Mouse (Mus musculus) heart, embryonic 11.5 days (tissue): Measurements from ENCODE around the gene Ccin. TPM values are rescaled to one million over a fixed set of nuclear protein-coding genes. Genes with fewer than 3 reads are reported as not detected.

Source experiments
- ATAC-seq: fragments of 200-750 bp; cut with Nextera tagmentation; replicated peaks from 2 replicates; pipeline ENCODE4 v1.8.0; 2017; ENCODE audit warnings: moderate library complexity; ENCODE audit not compliant: insufficient number of reproducible peaks, low FRiP score, low TSS enrichment
- H3K27ac ChIP-seq: fragments of 300-500 bp; sonication (generic); 2 replicates; pipeline ENCODE4 v1.5.1; 2014; ENCODE audit warnings: mild to moderate bottlenecking, low read depth, low read length
- H3K27me3 ChIP-seq: fragments of 300-500 bp; sonication (generic); 2 replicates; pipeline ENCODE4 v1.6.1; 2014; ENCODE audit warnings: mild to moderate bottlenecking, low read length, mixed read lengths; ENCODE audit not compliant: control insufficient read depth, insufficient read depth
- H3K36me3 ChIP-seq: fragments of 300-500 bp; sonication (generic); 2 replicates; pipeline ENCODE4 v1.6.1; 2014; ENCODE audit warnings: mild to moderate bottlenecking, low read length, moderate library complexity, mixed read lengths; ENCODE audit not compliant: control insufficient read depth, insufficient read depth
- H3K4me1 ChIP-seq: fragments of 300-500 bp; sonication (generic); 2 replicates; pipeline ENCODE4 v1.6.1; 2014; ENCODE audit warnings: low read length; ENCODE audit not compliant: control insufficient read depth, insufficient read depth
- H3K4me2 ChIP-seq: fragments of 300-500 bp; sonication (generic); 2 replicates; pipeline ENCODE4 v1.6.1; 2014; ENCODE audit warnings: mild to moderate bottlenecking, moderate library complexity
- H3K4me3 ChIP-seq: fragments of 300-500 bp; sonication (generic); 2 replicates; pipeline ENCODE4 v1.5.1; 2014; ENCODE audit warnings: low read depth, low read length
- H3K9ac ChIP-seq: fragments of 300-500 bp; sonication (generic); 2 replicates; pipeline ENCODE4 v1.6.1; 2014; ENCODE audit warnings: mild to moderate bottlenecking, low read depth, low read length, moderate library complexity
- H3K9me3 ChIP-seq: fragments of 300-500 bp; sonication (generic); replicated peaks from 2 replicates; pipeline ENCODE4 v1.6.1; 2016; ENCODE audit warnings: low read length; ENCODE audit not compliant: control insufficient read depth
- WGBS: fragments of 180-500 bp; shearing (Covaris S2); extraction: QIAGEN DNeasy Blood & Tissue Kit; methylation state at CpG from one replicate; pipeline ENCODE4 v1.1.7; 2014; ENCODE audit not compliant: insufficient replicate concordance; 5-methylcytosine and 5-hydroxymethylcytosine counted together
- polyA plus RNA-seq: library from polyadenylated mRNA; unstranded; fragments of >200 nt; fragmentation: Nextera tagmentation; extraction: Ambion mirVana; gene quantifications from 2 replicates; pipeline ENCODE4 v1.2.1, GENCODE M21; 2014

Gene Ccin
- polyA plus RNA-seq, 1 experiment from 2014 or later, result not detected

GRCm38 (mm10) chr4:44013391-44014070 is 30.2 kb downstream of the Ccin start:
- no peak for ATAC-seq
- H3K27ac ChIP-seq, result no peak overlapping the region
- peaks cover 2% of the 10 kb centered on the region for H3K36me3 ChIP-seq
- H3K9me3 ChIP-seq, result no peaks in the 10 kb centered on the region
- WGBS, result 22% methylated on average over 11 of the region's 11 CpGs
- peak overlapping the region; percentile 94 for H3K4me3 ChIP-seq
- H3K4me2 ChIP-seq, result peak overlapping the region; percentile 88
- peak overlapping the region; percentile 97 for H3K9ac ChIP-seq
- peaks cover 17% of the 10 kb centered on the region for H3K4me1 ChIP-seq
- H3K27me3 ChIP-seq, result no peaks in the 10 kb centered on the region

- WGBS, result 88% methylated on average over 4 of the region's 4 CpGs
Measured at GRCm38 (mm10) chr4:44016071-44016470, 32.8 kb downstream of the Ccin start.

GRCm38 (mm10) chr4:44016791-44017190 is 33.5 kb downstream of the Ccin start:
- Histone ChIP-seq H3K36me3 (peaks cover 16% of the 10 kb centered on the region), H3K27me3 (no peaks in the 10 kb centered on the region), H3K4me2 (no peak overlapping the region), H3K27ac (no peak overlapping the region), H3K9ac (no peak overlapping the region), H3K9me3 (no peaks in the 10 kb centered on the region), H3K4me3 (no peak overlapping the region), H3K4me1 (peaks cover 20% of the 10 kb centered on the region)
- 92% methylated on average over 12 of the region's 12 CpGs for WGBS
- no peak for ATAC-seq

More at GRCm38 (mm10) chr4:44016071-44016470, 32.8 kb downstream of the Ccin start:
- no peak overlapping the region for H3K27ac ChIP-seq
- H3K9ac ChIP-seq, result no peak overlapping the region
- H3K4me3 ChIP-seq, result no peak overlapping the region
- H3K36me3 ChIP-seq, result peaks cover 16% of the 10 kb centered on the region
- no peak for ATAC-seq
- no peak overlapping the region for H3K4me2 ChIP-seq
- no peaks in the 10 kb centered on the region for H3K27me3 ChIP-seq
- peaks cover 20% of the 10 kb centered on the region for H3K4me1 ChIP-seq
- no peaks in the 10 kb centered on the region for H3K9me3 ChIP-seq

- no peak for ATAC-seq
- H3K4me1 ChIP-seq, result peaks cover 9% of the 10 kb centered on the region
- no peak overlapping the region for H3K27ac ChIP-seq
- no peaks in the 10 kb centered on the region for H3K27me3 ChIP-seq
- H3K9ac ChIP-seq, result no peak overlapping the region
- H3K9me3 ChIP-seq, result no peaks in the 10 kb centered on the region
- peaks cover 38% of the 10 kb centered on the region for H3K36me3 ChIP-seq
- H3K4me2 ChIP-seq, result no peak overlapping the region
- no peak overlapping the region for H3K4me3 ChIP-seq
- WGBS, result 88% methylated on average over 4 of the region's 4 CpGs
Measured at GRCm38 (mm10) chr4:44022323-44022722, 39.0 kb downstream of the Ccin start.

GRCm38 (mm10) chr4:44022766-44023165 is 39.5 kb downstream of the Ccin start:
- H3K4me1 ChIP-seq, result peaks cover 11% of the 10 kb centered on the region
- no peak overlapping the region for H3K4me3 ChIP-seq
- H3K9ac ChIP-seq, result no peak overlapping the region
- H3K27ac ChIP-seq, result no peak overlapping the region
- WGBS, result 92% methylated on average over 11 of the region's 11 CpGs
- H3K36me3 ChIP-seq, result peaks cover 42% of the 10 kb centered on the region
- no peaks in the 10 kb centered on the region for H3K27me3 ChIP-seq
- no peaks in the 10 kb centered on the region for H3K9me3 ChIP-seq
- no peak for ATAC-seq
- H3K4me2 ChIP-seq, result no peak overlapping the region

- Histone ChIP-seq H3K4me2 (no peak overlapping the region), H3K27me3 (no peaks in the 10 kb centered on the region), H3K4me3 (no peak overlapping the region), H3K9me3 (no peaks in the 10 kb centered on the region), H3K4me1 (peaks cover 13% of the 10 kb centered on the region), H3K36me3 (peaks cover 40% of the 10 kb centered on the region), H3K27ac (no peak overlapping the region), H3K9ac (no peak overlapping the region)
- ATAC-seq, result no peak
- 95% methylated on average over 9 of the region's 9 CpGs for WGBS
Measured at GRCm38 (mm10) chr4:44023681-44024080, 40.4 kb downstream of the Ccin start.

- Histone ChIP-seq H3K27me3 (no peaks in the 10 kb centered on the region), H3K4me2 (no peak overlapping the region), H3K27ac (no peak overlapping the region), H3K36me3 (peaks cover 39% of the 10 kb centered on the region), H3K4me1 (peaks cover 15% of the 10 kb centered on the region), H3K9ac (no peak overlapping the region), H3K4me3 (no peak overlapping the region), H3K9me3 (no peaks in the 10 kb centered on the region)
- no peak for ATAC-seq
- 98% methylated on average over 6 of the region's 6 CpGs for WGBS
Measured at GRCm38 (mm10) chr4:44024241-44024640, 41.0 kb downstream of the Ccin start.

GRCm38 (mm10) chr4:44025570-44025969 is 42.3 kb downstream of the Ccin start:
- no peaks in the 10 kb centered on the region for H3K27me3 ChIP-seq
- no peak overlapping the region for H3K4me2 ChIP-seq
- no peak for ATAC-seq
- peaks cover 31% of the 10 kb centered on the region for H3K36me3 ChIP-seq
- H3K4me1 ChIP-seq, result peaks cover 28% of the 10 kb centered on the region
- no peak overlapping the region for H3K27ac ChIP-seq
- no peaks in the 10 kb centered on the region for H3K9me3 ChIP-seq
- no peak overlapping the region for H3K9ac ChIP-seq
- WGBS, result 93% methylated on average over 6 of the region's 6 CpGs
- no peak overlapping the region for H3K4me3 ChIP-seq
